Mouse (Mus musculus) CH12.LX (cell line): ENCODE measurements around the gene Gm364.

Experiments used
- CTCF ChIP-seq, 2 experiments: IDR thresholded peaks in 1 of 2; conservative IDR thresholded peaks in 1 of 2; 2 replicates each; pipeline ENCODE4 v1.5.1; 2011 to 2012; ENCODE audit warnings: low read depth in 2 of 2, low read length in 2 of 2, improper control_type of control experiment in 1 of 2, inconsistent platforms in 1 of 2, mild to moderate bottlenecking in 1 of 2, moderate library complexity in 1 of 2
- ETS1 ChIP-seq: conservative IDR thresholded peaks from 2 replicates; pipeline ENCODE4 v1.6.1; 2012; ENCODE audit warnings: low read depth, mild to moderate bottlenecking, inconsistent platforms, low read length, improper control_type of control experiment, moderate library complexity
- KAT2A ChIP-seq: IDR thresholded peaks from 2 replicates; pipeline ENCODE4 v1.6.1; 2012; ENCODE audit warnings: low read length, improper control_type of control experiment, inconsistent platforms; ENCODE audit not compliant: insufficient replicate concordance
- MAZ ChIP-seq: IDR thresholded peaks from 2 replicates; pipeline ENCODE4 v1.6.1; 2012; ENCODE audit warnings: low read depth, mild to moderate bottlenecking, inconsistent platforms, low read length, improper control_type of control experiment, moderate library complexity
- MEF2A ChIP-seq: IDR thresholded peaks from 2 replicates; pipeline ENCODE4 v1.6.1; 2014; ENCODE audit warnings: low read depth, mild to moderate bottlenecking, inconsistent platforms, low read length, improper control_type of control experiment, borderline replicate concordance
- SIN3A ChIP-seq: IDR thresholded peaks from 2 replicates; pipeline ENCODE4 v1.6.1; 2012; ENCODE audit warnings: low read length, improper control_type of control experiment, inconsistent platforms
- USF1 ChIP-seq: IDR thresholded peaks from 2 replicates; pipeline ENCODE4 v1.6.1; 2014; ENCODE audit warnings: low read depth, mild to moderate bottlenecking, inconsistent platforms, low read length, improper control_type of control experiment
- ZMIZ1 ChIP-seq: IDR thresholded peaks from 2 replicates; pipeline ENCODE4 v1.6.1; 2012; ENCODE audit warnings: low read depth, mild to moderate bottlenecking, inconsistent platforms, low read length, improper control_type of control experiment

- TF ChIP-seq CTCF (conservative IDR thresholded peaks at IDR 0.05 in 1 of 2, IDR thresholded peaks at IDR 0.05 in 1 of 2; ENCODE audit: low read depth in 2 of 2, low read length in 2 of 2), result peak in 1 of 2 experiments; percentile 69; a peak in 2 of 4 replicates
- TF ChIP-seq ZMIZ1, result no peak
- no peak for TF ChIP-seq SIN3A
- TF ChIP-seq MEF2A, result no peak
- no peak for TF ChIP-seq MAZ
- TF ChIP-seq ETS1, result no peak
- TF ChIP-seq USF1, result no peak
- no peak for TF ChIP-seq KAT2A
These were observed 22.7 kb downstream of the Gm364 start for GRCm38 (mm10) chrX:57431610-57432009.
